Mouse (Mus musculus): ENCODE results near the gene Dnajc19.
A peak's percentile ranks its signal among the peaks of the same experiment; 100 is the strongest.

DNA sequence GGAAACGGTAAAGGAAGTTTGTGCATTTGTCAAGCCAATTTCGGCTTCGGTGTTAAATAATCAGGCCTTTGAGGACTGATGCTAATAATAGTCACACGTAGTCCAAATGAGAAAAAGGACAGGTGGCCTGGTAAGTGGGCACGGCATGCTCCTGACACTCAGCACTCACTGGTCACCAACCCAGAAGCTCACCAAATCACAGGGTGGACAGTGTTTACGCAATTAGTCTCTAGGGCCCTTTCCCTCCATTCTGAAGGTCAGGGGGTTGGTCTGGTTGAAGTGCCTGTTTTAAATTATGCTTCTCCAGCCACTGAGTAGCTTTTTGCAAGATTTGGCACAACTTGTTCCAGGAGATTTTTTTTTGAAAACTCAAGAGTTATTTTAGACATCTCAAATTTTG lies 72.9 kb downstream of the Dnajc19 start:
- TF ChIP-seq POLR2A (IDR thresholded peaks at IDR 0.05; ENCODE audit: insufficient read depth, low read depth, low read length) (no peak), EP300 (IDR thresholded peaks at IDR 0.05; ENCODE audit: insufficient read depth, low read depth, low read length) (peak; percentile 94), CTCF (IDR thresholded peaks at IDR 0.05) (no peak)

Data from heart, adult 2 months (tissue).